Mouse (Mus musculus) lung, postnatal 0 days (tissue): Measurements from ENCODE around the gene Stk11. TPM values are rescaled to one million over a fixed set of nuclear protein-coding genes. Genes with fewer than 3 reads are reported as not detected.

Experiments
- ATAC-seq: fragments of 200-750 bp; cut with Nextera tagmentation; 2 replicates; pipeline ENCODE4 v1.8.0; 2017; ENCODE audit warnings: moderate library complexity
- DNase-seq: peaks from one replicate; pipeline ENCODE4 v3.0.0-alpha.2; 2016; ENCODE audit warnings: low spot score
- H3K27ac ChIP-seq: fragments of 300-500 bp; sonication (generic); 2 replicates; pipeline ENCODE4 v1.5.1; 2014; ENCODE audit warnings: antibody characterized with exemption, mild to moderate bottlenecking, low read length, mixed read lengths
- H3K27me3 ChIP-seq: fragments of 300-500 bp; sonication (generic); replicated peaks from 2 replicates; pipeline ENCODE4 v1.6.1; 2014; ENCODE audit warnings: low read length, mixed read lengths; ENCODE audit not compliant: insufficient read depth
- H3K36me3 ChIP-seq: fragments of 300-500 bp; sonication (generic); 2 replicates; pipeline ENCODE4 v1.6.1; 2014; ENCODE audit warnings: low read length, mixed read lengths; ENCODE audit not compliant: insufficient read depth
- H3K4me1 ChIP-seq: fragments of 300-500 bp; sonication (generic); 2 replicates; pipeline ENCODE4 v1.6.1; 2014; ENCODE audit warnings: antibody characterized with exemption, low read depth, low read length, mixed read lengths; ENCODE audit not compliant: insufficient read depth
- H3K4me2 ChIP-seq: fragments of 300-500 bp; sonication (generic); replicated peaks from 2 replicates; pipeline ENCODE4 v1.6.1; 2014; ENCODE audit warnings: low read depth, mild to moderate bottlenecking, low read length, moderate library complexity, mixed read lengths
- H3K4me3 ChIP-seq: fragments of 300-500 bp; sonication (generic); 2 replicates; pipeline ENCODE4 v1.5.1; 2014; ENCODE audit warnings: low read depth, low read length
- H3K9ac ChIP-seq: fragments of 300-500 bp; sonication (generic); replicated peaks from 2 replicates; pipeline ENCODE4 v1.6.1; 2014; ENCODE audit warnings: low read depth, mild to moderate bottlenecking
- H3K9me3 ChIP-seq: fragments of 300-500 bp; sonication (generic); 2 replicates; pipeline ENCODE4 v1.6.1; 2016; ENCODE audit warnings: low read length, mixed read lengths
- CTCF ChIP-seq: IDR thresholded peaks from 2 replicates; pipeline ENCODE4 v1.5.1; 2016; ENCODE audit warnings: antibody characterized with exemption, mild to moderate bottlenecking
- EP300 ChIP-seq: IDR thresholded peaks from 2 replicates; pipeline ENCODE4 v1.6.1; 2016; ENCODE audit warnings: antibody characterized with exemption, mild to moderate bottlenecking, control low read depth
- WGBS: fragments of 180-500 bp; shearing (Covaris S2); extraction: QIAGEN DNeasy Blood & Tissue Kit; methylation state at CpG from one replicate; pipeline ENCODE4 v1.1.7; 2014; 5-methylcytosine and 5-hydroxymethylcytosine counted together
- polyA plus RNA-seq: library from polyadenylated mRNA; unstranded; fragments of >200 nt; fragmentation: Nextera tagmentation; extraction: Ambion mirVana; gene quantifications from 2 replicates; pipeline ENCODE4 v1.2.1, GENCODE M21; 2015

Stk11 gene
- polyA plus RNA-seq, 1 experiment from 2014 or later = 19.0 TPM

GRCm38 (mm10) chr10:80091527-80091926 is 24.1 kb upstream of the Stk11 start:
- H3K9ac ChIP-seq = no peak overlapping the region
- peak overlapping the region; percentile 60 for H3K27ac ChIP-seq
- ATAC-seq = peak; percentile 64
- WGBS = 64% methylated on average over 6 of the region's 6 CpGs
- peaks cover 10% of the 10 kb centered on the region for H3K4me1 ChIP-seq
- no peak overlapping the region for H3K4me3 ChIP-seq
- no peaks in the 10 kb centered on the region for H3K36me3 ChIP-seq
- TF ChIP-seq CTCF (no peak), EP300 (peak; percentile 34; the same call in 1 of the 2 replicates)
- peak; percentile 25 for DNase-seq
- no peak overlapping the region for H3K4me2 ChIP-seq
- H3K9me3 ChIP-seq = no peaks in the 10 kb centered on the region
- H3K27me3 ChIP-seq = no peaks in the 10 kb centered on the region

- ATAC-seq (peak; percentile 50), DNase-seq (peak; percentile 58)
- H3K4me3 ChIP-seq = no peak overlapping the region
- no peaks in the 10 kb centered on the region for H3K36me3 ChIP-seq
- no peak overlapping the region for H3K9ac ChIP-seq
- H3K4me2 ChIP-seq = no peak overlapping the region
- peaks cover 19% of the 10 kb centered on the region for H3K4me1 ChIP-seq
- H3K27me3 ChIP-seq = no peaks in the 10 kb centered on the region
- H3K9me3 ChIP-seq = no peaks in the 10 kb centered on the region
- H3K27ac ChIP-seq = peak overlapping the region; percentile 60; the same call in 1 of the 2 replicates
- WGBS = 62% methylated on average over 5 of the region's 5 CpGs
- TF ChIP-seq CTCF (peak; percentile 34; the same call in 1 of the 2 replicates), EP300 (no peak)
Measured at GRCm38 (mm10) chr10:80092690-80093089, 22.9 kb upstream of the Stk11 start.

- no peak for DNase-seq
- Histone ChIP-seq H3K9ac (no peak overlapping the region), H3K4me2 (no peak overlapping the region), H3K4me1 (peaks cover 22% of the 10 kb centered on the region), H3K9me3 (no peaks in the 10 kb centered on the region), H3K27me3 (no peaks in the 10 kb centered on the region), H3K4me3 (no peak overlapping the region), H3K27ac (no peak overlapping the region), H3K36me3 (no peaks in the 10 kb centered on the region)
- 91% methylated on average over 6 of the region's 6 CpGs for WGBS
- TF ChIP-seq EP300 = no peak
- no peak for TF ChIP-seq CTCF
- ATAC-seq = no peak
Measured at GRCm38 (mm10) chr10:80094085-80094484, 21.5 kb upstream of the Stk11 start.

- H3K9ac ChIP-seq = no peak overlapping the region
Measured at GRCm38 (mm10) chr10:80094684-80095083, 20.9 kb upstream of the Stk11 start.

GRCm38 (mm10) chr10:80095547-80095946 is 20.1 kb upstream of the Stk11 start:
- H3K36me3 ChIP-seq = no peaks in the 10 kb centered on the region
- H3K9me3 ChIP-seq = no peaks in the 10 kb centered on the region
- H3K4me1 ChIP-seq = peaks cover 33% of the 10 kb centered on the region
- WGBS = 70% methylated on average over 5 of the region's 5 CpGs
- H3K4me3 ChIP-seq = no peak overlapping the region
- peak; percentile 72 for DNase-seq
- no peak for TF ChIP-seq EP300
- no peak for TF ChIP-seq CTCF
- peak; percentile 34 for ATAC-seq
- H3K9ac ChIP-seq = no peak overlapping the region
- H3K27me3 ChIP-seq = no peaks in the 10 kb centered on the region
- H3K4me2 ChIP-seq = no peak overlapping the region
- H3K27ac ChIP-seq = 0 out of 2 replicates have a peak overlapping the region, but pooled peaks have one; percentile 32

More at GRCm38 (mm10) chr10:80094684-80095083, 20.9 kb upstream of the Stk11 start:
- no peak for TF ChIP-seq EP300
- DNase-seq (no peak), ATAC-seq (no peak)
- 63% methylated on average over 3 of the region's 3 CpGs for WGBS
- no peaks in the 10 kb centered on the region for H3K36me3 ChIP-seq
- no peak overlapping the region for H3K4me2 ChIP-seq
- no peak overlapping the region for H3K4me3 ChIP-seq
- H3K27ac ChIP-seq = 0 out of 2 replicates have a peak overlapping the region, but pooled peaks have one; percentile 15
- H3K9me3 ChIP-seq = no peaks in the 10 kb centered on the region
- peaks cover 24% of the 10 kb centered on the region for H3K4me1 ChIP-seq
- H3K27me3 ChIP-seq = no peaks in the 10 kb centered on the region

- Histone ChIP-seq H3K27me3 (no peaks in the 10 kb centered on the region), H3K4me2 (0 out of 2 replicates have a peak overlapping the region, but pooled peaks have one; percentile 14), H3K27ac (peak overlapping the region; percentile 66), H3K9me3 (no peaks in the 10 kb centered on the region), H3K4me1 (peaks cover 40% of the 10 kb centered on the region), H3K4me3 (no peak overlapping the region), H3K9ac (no peak overlapping the region), H3K36me3 (no peaks in the 10 kb centered on the region)
- DNase-seq = peak; percentile 72
- ATAC-seq = peak; percentile 58
- no peak for TF ChIP-seq CTCF
- no peak for TF ChIP-seq EP300
- WGBS = 24% methylated on average over 3 of the region's 7 CpGs
Measured at GRCm38 (mm10) chr10:80097275-80097674, 18.3 kb upstream of the Stk11 start.
